Mouse (Mus musculus): ENCODE data around the gene Zic3. TPM values are rescaled to one million over a fixed set of nuclear protein-coding genes. Genes with fewer than 3 reads are reported as not detected.

Gene Zic3
- polyA plus RNA-seq, 1 experiment from 2014 or later = 3.2 TPM

- Histone ChIP-seq H3K27ac (no peak overlapping the region), H3K36me3 (no peaks in the 10 kb centered on the region), H3K27me3 (peaks cover 36% of the 10 kb centered on the region), H3K4me3 (peak overlapping the region; percentile 37), H3K4me2 (replicated peaks) (peak overlapping the region; percentile 54), H3K4me1 (no peaks in the 10 kb centered on the region), H3K9ac (no peak overlapping the region), H3K9me3 (no peaks in the 10 kb centered on the region)
- 19% methylated on average over 48 of the region's 48 CpGs for WGBS
- ATAC-seq (ENCODE audit: insufficient number of reproducible peaks, insufficient read depth, low FRiP score, low TSS enrichment) = peak; percentile 94
Observed at GRCm38 (mm10) chrX:58030100-58030834, 7.8 kb downstream of the Zic3 start.

- Histone ChIP-seq H3K27ac (0 out of 2 replicates have a peak overlapping the region, but pooled peaks have one; percentile 6), H3K27me3 (peaks cover 34% of the 10 kb centered on the region)
Observed at GRCm38 (mm10) chrX:58030835-58031670, 8.6 kb downstream of the Zic3 start.

GRCm38 (mm10) chrX:58031671-58032605 lies 9.4 kb downstream of the Zic3 start:
- H3K4me2 ChIP-seq (replicated peaks) = peak overlapping the region; percentile 54
- no peak for ATAC-seq (ENCODE audit: insufficient number of reproducible peaks, insufficient read depth, low FRiP score, low TSS enrichment)
- no peaks in the 10 kb centered on the region for H3K4me1 ChIP-seq
- WGBS = 21% methylated on average over 56 of the region's 56 CpGs
- no peaks in the 10 kb centered on the region for H3K36me3 ChIP-seq
- 0 out of 2 replicates have a peak overlapping the region, but pooled peaks have one; percentile 6 for H3K27ac ChIP-seq
- peaks cover 34% of the 10 kb centered on the region for H3K27me3 ChIP-seq
- H3K4me3 ChIP-seq = peak overlapping the region; percentile 37
- H3K9me3 ChIP-seq = no peaks in the 10 kb centered on the region
- no peak overlapping the region for H3K9ac ChIP-seq

More at GRCm38 (mm10) chrX:58030835-58031670, 8.6 kb downstream of the Zic3 start:
- Histone ChIP-seq H3K36me3 (no peaks in the 10 kb centered on the region), H3K4me1 (no peaks in the 10 kb centered on the region), H3K4me2 (replicated peaks) (peak overlapping the region; percentile 54), H3K4me3 (peak overlapping the region; percentile 37), H3K9me3 (no peaks in the 10 kb centered on the region), H3K9ac (no peak overlapping the region)
- 0 out of 2 replicates have a peak, but pooled peaks have one; percentile 13 for ATAC-seq (ENCODE audit: insufficient number of reproducible peaks, insufficient read depth, low FRiP score, low TSS enrichment)
- 24% methylated on average over 56 of the region's 56 CpGs for WGBS

GRCm38 (mm10) chrX:58032622-58033021 lies 10.1 kb downstream of the Zic3 start:
- Histone ChIP-seq H3K4me2 (replicated peaks) (no peak overlapping the region), H3K27ac (no peak overlapping the region), H3K4me1 (no peaks in the 10 kb centered on the region), H3K27me3 (peaks cover 34% of the 10 kb centered on the region), H3K4me3 (no peak overlapping the region), H3K9ac (no peak overlapping the region), H3K36me3 (no peaks in the 10 kb centered on the region), H3K9me3 (no peaks in the 10 kb centered on the region)
- 21% methylated on average over 7 of the region's 7 CpGs for WGBS
- no peak for ATAC-seq (ENCODE audit: insufficient number of reproducible peaks, insufficient read depth, low FRiP score, low TSS enrichment)

GRCm38 (mm10) chrX:58033521-58033920 lies 11.0 kb downstream of the Zic3 start:
- Histone ChIP-seq H3K4me1 (no peaks in the 10 kb centered on the region), H3K27me3 (peaks cover 40% of the 10 kb centered on the region), H3K4me3 (peak overlapping the region; percentile 9; the same call in 1 of the 2 replicates), H3K4me2 (replicated peaks) (0 out of 2 replicates have a peak overlapping the region, but pooled peaks have one; percentile 7), H3K9ac (no peak overlapping the region), H3K27ac (no peak overlapping the region), H3K36me3 (no peaks in the 10 kb centered on the region), H3K9me3 (no peaks in the 10 kb centered on the region)
- 18% methylated on average over 22 of the region's 22 CpGs for WGBS
- no peak for ATAC-seq (ENCODE audit: insufficient number of reproducible peaks, insufficient read depth, low FRiP score, low TSS enrichment)

- no peaks in the 10 kb centered on the region for H3K4me1 ChIP-seq
- H3K9ac ChIP-seq = no peak overlapping the region
- H3K36me3 ChIP-seq = no peaks in the 10 kb centered on the region
- peak overlapping the region; percentile 36 for H3K4me3 ChIP-seq
- no peaks in the 10 kb centered on the region for H3K9me3 ChIP-seq
- peak overlapping the region; percentile 46 for H3K4me2 ChIP-seq (replicated peaks)
- WGBS = 19% methylated on average over 62 of the region's 70 CpGs
- H3K27ac ChIP-seq = 0 out of 2 replicates have a peak overlapping the region, but pooled peaks have one; percentile 1
- peak; percentile 79 for ATAC-seq (ENCODE audit: insufficient number of reproducible peaks, insufficient read depth, low FRiP score, low TSS enrichment)
- peaks cover 21% of the 10 kb centered on the region for H3K27me3 ChIP-seq
Observed at GRCm38 (mm10) chrX:58038061-58039007, 15.8 kb downstream of the Zic3 start.

GRCm38 (mm10) chrX:58039703-58040102 lies 17.2 kb downstream of the Zic3 start:
- WGBS = 28% methylated on average over 4 of the region's 4 CpGs
- Histone ChIP-seq H3K4me2 (replicated peaks) (no peak overlapping the region), H3K4me1 (no peaks in the 10 kb centered on the region), H3K27ac (no peak overlapping the region), H3K27me3 (peaks cover 21% of the 10 kb centered on the region), H3K4me3 (no peak overlapping the region), H3K9ac (no peak overlapping the region), H3K36me3 (no peaks in the 10 kb centered on the region), H3K9me3 (no peaks in the 10 kb centered on the region)
- no peak for ATAC-seq (ENCODE audit: insufficient number of reproducible peaks, insufficient read depth, low FRiP score, low TSS enrichment)

- H3K4me2 ChIP-seq (replicated peaks) = no peak overlapping the region
- ATAC-seq (ENCODE audit: insufficient number of reproducible peaks, insufficient read depth, low FRiP score, low TSS enrichment) = no peak
- H3K27me3 ChIP-seq = peaks cover 21% of the 10 kb centered on the region
- no peaks in the 10 kb centered on the region for H3K4me1 ChIP-seq
- no peak overlapping the region for H3K9ac ChIP-seq
- no peaks in the 10 kb centered on the region for H3K9me3 ChIP-seq
- WGBS = 41% methylated on average over 3 of the region's 3 CpGs
- no peak overlapping the region for H3K4me3 ChIP-seq
- H3K27ac ChIP-seq = no peak overlapping the region
- H3K36me3 ChIP-seq = no peaks in the 10 kb centered on the region
Observed at GRCm38 (mm10) chrX:58041865-58042264, 19.4 kb downstream of the Zic3 start.

- Histone ChIP-seq H3K4me3 (no peak overlapping the region), H3K27me3 (peaks cover 18% of the 10 kb centered on the region), H3K9me3 (no peaks in the 10 kb centered on the region), H3K9ac (no peak overlapping the region), H3K27ac (no peak overlapping the region), H3K4me1 (no peaks in the 10 kb centered on the region), H3K4me2 (replicated peaks) (no peak overlapping the region), H3K36me3 (no peaks in the 10 kb centered on the region)
- no peak for ATAC-seq (ENCODE audit: insufficient number of reproducible peaks, insufficient read depth, low FRiP score, low TSS enrichment)
- WGBS = 73% methylated on average over 4 of the region's 4 CpGs
Observed at GRCm38 (mm10) chrX:58042512-58042911, 20.0 kb downstream of the Zic3 start.

Measured in embryonic facial prominence, embryonic 12.5 days (tissue).